Mouse (Mus musculus): Measurements from ENCODE around the gene Rgs3.

DNA sequence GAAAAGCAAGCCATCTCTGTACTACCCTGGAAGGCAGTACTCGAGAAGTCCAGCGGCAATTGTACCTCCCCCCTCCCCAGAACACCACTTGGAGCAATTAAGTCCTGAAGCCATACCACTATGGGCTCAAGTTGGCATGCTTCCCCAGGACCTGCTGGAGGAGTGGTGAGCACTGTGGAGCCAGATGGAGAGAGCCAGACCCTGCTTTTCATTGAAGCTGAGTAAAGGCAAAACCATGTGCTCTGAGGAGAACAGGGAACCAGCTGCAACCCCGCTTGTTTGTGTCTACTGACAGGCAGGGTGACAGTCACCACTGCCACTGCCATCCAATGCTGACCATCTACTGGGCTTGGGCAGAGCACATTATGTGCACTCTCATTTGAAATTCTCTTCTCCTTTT is 17.8 kb upstream of the Rgs3 start:
- TF ChIP-seq CTCF (IDR thresholded peaks at IDR 0.05; ENCODE audit: low read depth) = no peak
- no peak for TF ChIP-seq EP300 (IDR thresholded peaks at IDR 0.05; ENCODE audit: low read depth)

Measured in heart, postnatal 0 days (tissue).